Mouse (Mus musculus) urinary bladder, adult 2 months (tissue): ENCODE data around the gene Rora. TPM values are rescaled to one million over a fixed set of nuclear protein-coding genes. Genes with fewer than 3 reads are reported as not detected.

Experiments used
- DNase-seq: peaks from one replicate; pipeline ENCODE4 v3.0.0; 2022; ENCODE audit warnings: low spot score
- polyA plus RNA-seq: library from polyadenylated mRNA; depleted of rRNA; stranded (reverse); fragments of >200 nt; gene quantifications from 2 replicates; pipeline ENCODE4 v1.2.3, GENCODE M21; 2012

Rora gene
- polyA plus RNA-seq, 1 experiment: 12.2 TPM

DNA sequence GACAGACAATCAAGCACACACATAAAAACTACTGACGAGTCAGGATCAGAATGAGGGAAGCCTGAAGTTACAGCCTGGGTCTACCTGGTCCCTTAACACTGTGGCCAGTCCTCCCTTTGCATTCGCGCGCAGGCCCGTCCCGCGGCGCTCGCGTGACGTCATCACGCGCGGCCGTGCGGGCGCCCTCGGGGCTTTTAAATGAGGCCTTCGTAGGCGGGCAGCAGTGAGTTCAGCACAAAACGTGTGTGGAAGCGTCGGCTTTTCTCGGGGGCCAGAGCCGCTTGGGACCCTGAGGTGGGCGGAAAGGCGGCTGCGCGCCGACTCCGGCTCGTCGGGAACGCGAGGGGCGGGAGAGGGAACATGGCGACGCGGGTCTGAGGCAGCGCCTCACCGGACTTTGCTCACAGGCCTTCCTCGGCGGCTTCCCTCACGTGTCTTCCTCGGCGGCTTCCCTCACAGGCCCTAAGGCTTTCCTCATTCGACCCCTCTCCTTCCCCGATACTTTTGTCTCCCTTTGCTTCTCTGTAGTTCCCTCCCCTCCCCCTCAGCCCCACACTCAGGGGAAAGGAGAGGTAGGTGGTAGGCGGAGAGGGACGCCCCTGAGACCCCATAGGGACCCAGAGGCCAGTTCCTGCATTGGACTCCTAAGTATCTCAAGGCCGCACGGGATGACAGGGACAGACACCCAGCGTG lies 744.3 kb downstream of the Rora start, which contains the start of gene Ice2:
Ice2 (plus strand) TSS at position 147 of the 693 bp plus-strand sequence.
- peak; percentile 59 for DNase-seq

DNA sequence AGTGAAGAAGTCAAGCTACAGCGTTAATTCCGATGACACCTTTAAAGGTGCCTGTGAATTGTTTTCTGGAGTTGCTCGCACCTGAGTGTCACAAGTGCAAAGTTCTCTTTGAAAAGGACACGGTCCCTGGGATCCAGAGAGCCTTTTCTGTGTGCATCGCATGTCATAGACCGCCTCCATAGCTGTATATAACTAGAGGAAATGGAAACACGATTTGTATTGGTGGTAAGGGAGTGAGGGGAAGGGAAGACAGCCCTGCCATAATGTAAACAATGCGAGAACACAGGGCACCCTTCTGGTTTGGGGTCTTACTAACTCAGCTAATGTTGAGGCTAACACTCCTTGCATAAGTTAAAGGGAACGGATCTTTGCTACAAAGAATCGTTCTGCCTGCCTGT lies 744.9 kb downstream of the Rora start:
- DNase-seq: no peak

DNA sequence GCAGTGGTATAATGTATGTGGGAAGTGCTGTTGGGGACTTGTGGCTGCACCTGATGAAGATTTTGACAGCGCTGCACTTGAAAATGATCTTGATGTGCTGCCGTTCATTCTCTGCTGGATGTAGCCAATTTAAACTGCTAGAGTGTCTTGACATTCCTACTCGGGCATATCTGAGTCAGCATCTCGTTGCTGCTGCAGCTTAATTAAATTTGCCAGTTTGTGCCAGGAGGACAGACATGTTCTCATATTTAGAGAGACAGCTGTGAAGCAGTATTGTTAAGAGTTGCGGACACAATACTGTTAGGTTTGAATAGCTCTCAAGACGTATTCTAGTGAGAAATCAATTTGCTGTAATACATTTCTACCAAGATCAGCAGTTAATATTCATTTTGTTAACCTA lies 751.1 kb downstream of the Rora start:
- no peak for DNase-seq

DNA sequence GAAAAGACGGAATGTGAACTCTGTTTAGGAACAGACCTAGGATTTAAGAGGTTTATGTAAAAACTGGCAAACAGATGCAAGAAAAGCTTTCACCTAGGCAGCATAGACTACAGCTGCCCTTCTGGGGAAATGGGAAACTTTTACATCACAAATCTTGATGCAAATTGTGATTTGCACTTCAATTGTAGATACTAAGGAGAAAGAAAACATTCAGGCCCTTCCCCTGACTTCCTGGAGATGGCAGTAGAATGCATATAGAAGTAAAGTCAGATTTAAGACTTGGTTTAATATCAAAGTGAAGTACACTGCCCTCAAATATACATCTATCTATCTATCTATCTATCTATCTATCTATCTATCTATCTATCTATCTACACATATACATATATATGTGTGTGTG lies 765.9 kb downstream of the Rora start:
- no peak for DNase-seq

DNA sequence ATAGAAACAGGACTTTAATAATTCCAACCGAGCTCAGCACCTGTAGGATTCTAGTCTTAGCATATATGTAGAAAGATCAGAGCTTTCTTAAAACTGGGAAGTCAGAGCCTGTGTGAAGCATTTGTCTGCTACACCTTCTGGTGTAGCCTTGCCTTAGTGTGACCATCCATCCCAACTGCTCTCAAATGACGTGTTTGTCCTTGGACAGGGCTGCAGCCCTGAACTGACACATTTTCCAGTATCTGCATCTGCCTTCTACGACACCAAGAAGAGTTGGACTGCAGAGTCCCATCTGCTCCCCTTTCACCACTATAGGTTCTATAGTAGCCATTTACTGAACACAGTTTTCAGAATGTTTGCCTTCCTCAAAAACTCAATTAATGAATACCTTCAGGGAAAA lies 776.9 kb downstream of the Rora start:
- no peak for DNase-seq

DNA sequence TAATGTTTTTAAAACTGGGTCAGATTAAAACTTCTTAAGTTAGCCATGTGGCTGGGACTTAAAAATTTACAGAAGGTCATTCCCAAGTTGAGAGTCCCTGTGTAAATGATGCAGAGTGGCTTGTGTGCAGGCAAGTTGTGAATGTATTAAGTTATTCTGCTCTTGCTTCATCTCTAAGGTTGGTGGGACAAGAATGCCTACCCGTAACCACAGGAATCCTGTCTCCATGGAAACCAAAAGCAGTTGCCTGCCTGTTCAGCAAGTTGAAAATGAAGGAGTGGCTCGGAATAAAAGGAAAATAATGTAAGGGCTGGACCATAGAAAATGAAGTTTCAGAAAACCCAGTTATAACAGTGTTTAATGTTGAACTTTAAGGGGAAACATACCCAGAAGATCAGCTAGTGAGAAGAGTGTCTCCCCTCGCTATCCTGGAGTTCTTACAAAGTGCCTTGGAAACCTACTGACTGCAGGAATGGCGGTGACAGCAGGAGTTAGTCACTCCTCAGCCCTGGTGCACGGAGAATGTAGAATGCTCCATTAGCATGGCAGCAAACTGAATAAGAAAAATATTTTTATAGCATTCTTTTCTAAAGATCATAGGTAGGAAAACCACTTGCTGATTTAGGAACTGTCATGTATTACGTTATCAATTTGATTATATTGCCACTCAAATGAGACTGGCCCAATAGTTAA lies 778.4 kb downstream of the Rora start:
- DNase-seq: no peak

DNA sequence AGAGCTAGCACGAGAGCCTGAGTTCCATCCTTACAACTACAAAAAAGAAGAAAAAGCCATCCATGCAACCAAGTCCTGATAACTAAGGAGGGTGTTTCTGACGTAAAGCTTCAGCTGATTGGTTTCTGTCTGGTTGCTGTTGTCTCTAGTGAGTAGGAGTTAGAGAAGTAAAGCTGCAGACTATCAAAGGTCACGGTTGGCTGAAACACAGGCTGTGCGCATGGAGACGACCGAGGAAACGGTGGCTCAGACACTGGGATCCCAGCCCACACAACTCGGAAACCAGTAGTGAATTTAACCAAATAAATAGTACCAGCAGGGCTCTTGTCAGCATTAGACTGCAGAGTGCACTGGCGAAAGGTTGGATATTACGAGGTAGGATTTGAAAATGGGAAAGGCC lies 781.6 kb downstream of the Rora start:
- DNase-seq: no peak

DNA sequence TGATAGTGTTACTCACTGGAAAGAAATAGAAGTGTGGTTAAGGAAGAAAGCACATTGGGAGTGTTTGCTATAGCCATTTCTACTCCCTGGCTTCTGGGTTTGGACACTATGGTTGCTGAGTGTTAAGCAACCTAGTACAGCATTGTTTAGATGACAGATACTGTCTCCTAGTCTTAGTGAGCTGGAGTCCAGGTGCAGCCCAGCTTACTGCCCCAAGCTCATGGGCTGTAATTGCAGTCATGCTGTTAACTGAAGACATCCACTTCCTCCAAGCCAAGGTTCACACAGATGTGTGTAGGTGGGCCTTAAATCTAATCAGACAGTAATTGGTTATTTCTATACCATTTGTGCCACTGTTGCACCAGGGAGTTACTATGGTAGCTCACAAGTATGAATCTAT lies 782.1 kb downstream of the Rora start:
- no peak for DNase-seq
